Mouse (Mus musculus) heart, embryonic 15.5 days (tissue): ENCODE results near the gene Angptl6. TPM values are rescaled to one million over a fixed set of nuclear protein-coding genes. Genes with fewer than 3 reads are reported as not detected.

ENCODE experiments used
- ATAC-seq: fragments of 200-750 bp; cut with Nextera tagmentation; replicated peaks from 2 replicates; pipeline ENCODE4 v1.8.0; 2017; ENCODE audit warnings: low read depth, moderate TSS enrichment; ENCODE audit not compliant: insufficient number of reproducible peaks, insufficient read depth, low FRiP score
- H3K27ac ChIP-seq: fragments of 300-500 bp; sonication (generic); 2 replicates; pipeline ENCODE4 v1.5.1; 2015; ENCODE audit warnings: mild to moderate bottlenecking, inconsistent platforms
- H3K27me3 ChIP-seq: fragments of 300-500 bp; sonication (generic); 2 replicates; pipeline ENCODE4 v1.6.1; 2015; ENCODE audit warnings: inconsistent platforms
- H3K36me3 ChIP-seq: fragments of 300-500 bp; sonication (generic); 2 replicates; pipeline ENCODE4 v1.6.1; 2015; ENCODE audit warnings: mild to moderate bottlenecking, inconsistent platforms
- H3K4me1 ChIP-seq: fragments of 300-500 bp; sonication (generic); replicated peaks from 2 replicates; pipeline ENCODE4 v1.6.1; 2015; ENCODE audit warnings: inconsistent platforms
- H3K4me2 ChIP-seq: fragments of 300-500 bp; sonication (generic); 2 replicates; pipeline ENCODE4 v1.6.1; 2015; ENCODE audit warnings: inconsistent platforms, mild to moderate bottlenecking, moderate library complexity
- H3K4me3 ChIP-seq: fragments of 300-500 bp; sonication (generic); 2 replicates; pipeline ENCODE4 v1.5.1; 2015; ENCODE audit warnings: mild to moderate bottlenecking, inconsistent platforms
- H3K9ac ChIP-seq: fragments of 300-500 bp; sonication (generic); 2 replicates; pipeline ENCODE4 v1.6.1; 2015; ENCODE audit warnings: mild to moderate bottlenecking, inconsistent platforms
- H3K9me3 ChIP-seq: fragments of 300-500 bp; sonication (generic); replicated peaks from 2 replicates; pipeline ENCODE4 v1.6.1; 2016; ENCODE audit warnings: inconsistent platforms
- WGBS: fragments of 180-500 bp; shearing (Covaris S2); methylation state at CpG from one replicate; pipeline ENCODE4 v1.1.7; 2015; ENCODE audit warnings: mixed read lengths; 5-methylcytosine and 5-hydroxymethylcytosine counted together
- polyA plus RNA-seq: library from polyadenylated mRNA; unstranded; fragments of >200 nt; fragmentation: Nextera tagmentation; extraction: Ambion mirVana; gene quantifications from 2 replicates; pipeline ENCODE4 v1.2.1, GENCODE M21; 2015

Angptl6 gene
- polyA plus RNA-seq, 1 experiment from 2014 or later, result 2.0 TPM

- Histone ChIP-seq H3K4me3 (peak overlapping the region; percentile 52), H3K9ac (peak overlapping the region; percentile 68), H3K9me3 (no peaks in the 10 kb centered on the region), H3K27me3 (no peaks in the 10 kb centered on the region), H3K27ac (peak overlapping the region; percentile 90), H3K4me2 (peak overlapping the region; percentile 79), H3K36me3 (no peaks in the 10 kb centered on the region), H3K4me1 (peaks cover 9% of the 10 kb centered on the region)
- ATAC-seq, result no peak
- WGBS, result 21% methylated on average over 10 of the region's 10 CpGs
Measured at GRCm38 (mm10) chr9:20878710-20879065, 839 bp downstream of the Angptl6 start.

DNA sequence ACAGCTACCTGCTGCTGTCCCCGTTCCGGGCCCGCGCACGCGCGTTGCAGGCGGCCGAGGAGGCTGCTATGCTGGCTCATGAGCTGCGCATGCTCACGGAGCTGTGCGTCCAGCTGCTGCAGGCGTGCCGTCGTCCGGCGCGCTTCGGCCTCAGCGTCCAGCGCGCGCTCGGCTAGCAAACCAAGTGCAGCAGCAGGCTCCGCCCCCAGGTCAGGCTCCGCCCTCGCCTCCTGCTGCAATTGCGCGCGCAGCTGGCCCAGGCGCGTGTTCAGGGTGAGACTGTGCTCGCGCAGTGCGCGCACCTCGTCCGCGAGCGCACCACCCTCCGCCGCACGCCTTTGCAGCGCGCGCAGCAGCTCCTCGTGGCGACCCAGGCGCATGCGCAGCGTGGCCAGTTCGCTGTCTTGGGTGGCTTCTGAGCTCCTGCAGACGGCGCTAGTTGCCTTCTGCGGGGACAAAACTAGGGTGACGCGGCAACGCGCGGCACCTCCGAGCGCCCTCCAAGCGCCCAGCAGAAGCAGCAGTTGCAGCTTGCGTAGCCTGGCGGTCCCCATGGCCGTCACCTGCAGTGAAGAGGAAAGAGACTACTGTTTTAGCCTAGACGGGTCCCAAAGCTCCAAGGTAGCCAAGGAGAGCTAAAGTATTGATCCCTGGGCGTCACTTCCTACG lies 1.4 kb downstream of the Angptl6 start:
- Histone ChIP-seq H3K36me3 (no peaks in the 10 kb centered on the region), H3K9me3 (no peaks in the 10 kb centered on the region), H3K4me3 (peak overlapping the region; percentile 52), H3K4me1 (peaks cover 9% of the 10 kb centered on the region), H3K4me2 (peak overlapping the region; percentile 79), H3K27ac (peak overlapping the region; percentile 90), H3K27me3 (no peaks in the 10 kb centered on the region), H3K9ac (peak overlapping the region; percentile 68)
- ATAC-seq, result peak; percentile 95
- WGBS, result under 1% methylated on average over 69 of the region's 69 CpGs

- no peaks in the 10 kb centered on the region for H3K36me3 ChIP-seq
- peaks cover 9% of the 10 kb centered on the region for H3K4me1 ChIP-seq
- no peaks in the 10 kb centered on the region for H3K9me3 ChIP-seq
- peak overlapping the region; percentile 34 for H3K9ac ChIP-seq
- no peak for ATAC-seq
- H3K4me3 ChIP-seq, result peak overlapping the region; percentile 52
- no peaks in the 10 kb centered on the region for H3K27me3 ChIP-seq
- 32% methylated on average over 14 of the region's 14 CpGs for WGBS
- H3K27ac ChIP-seq, result peak overlapping the region; percentile 90
- H3K4me2 ChIP-seq, result peak overlapping the region; percentile 79
Measured at GRCm38 (mm10) chr9:20877118-20878040, 2.1 kb downstream of the Angptl6 start.

- Histone ChIP-seq H3K9me3 (no peaks in the 10 kb centered on the region), H3K27me3 (no peaks in the 10 kb centered on the region), H3K27ac (no peak overlapping the region), H3K36me3 (no peaks in the 10 kb centered on the region), H3K4me2 (no peak overlapping the region), H3K4me1 (peaks cover 9% of the 10 kb centered on the region), H3K4me3 (no peak overlapping the region), H3K9ac (no peak overlapping the region)
- 71% methylated on average over 8 of the region's 9 CpGs for WGBS
- no peak for ATAC-seq
Measured at GRCm38 (mm10) chr9:20876318-20877117, 3.0 kb downstream of the Angptl6 start.

GRCm38 (mm10) chr9:20875021-20875790 lies 4.3 kb downstream of the Angptl6 start:
- H3K9ac ChIP-seq, result no peak overlapping the region
- 62% methylated on average over 23 of the region's 23 CpGs for WGBS
- H3K4me1 ChIP-seq, result peaks cover 9% of the 10 kb centered on the region
- H3K4me2 ChIP-seq, result no peak overlapping the region
- no peak for ATAC-seq
- H3K27ac ChIP-seq, result no peak overlapping the region
- H3K36me3 ChIP-seq, result no peaks in the 10 kb centered on the region
- no peak overlapping the region for H3K4me3 ChIP-seq
- 0 out of 2 replicates have a peak, but pooled peaks cover 3% of the 10 kb centered on the region for H3K27me3 ChIP-seq
- no peaks in the 10 kb centered on the region for H3K9me3 ChIP-seq

- H3K9me3 ChIP-seq, result no peaks in the 10 kb centered on the region
- peaks cover 18% of the 10 kb centered on the region for H3K27me3 ChIP-seq
- H3K27ac ChIP-seq, result no peak overlapping the region
- H3K4me2 ChIP-seq, result no peak overlapping the region
- no peak overlapping the region for H3K9ac ChIP-seq
- WGBS, result 82% methylated on average over 12 of the region's 12 CpGs
- no peak for ATAC-seq
- H3K4me3 ChIP-seq, result no peak overlapping the region
- no peaks in the 10 kb centered on the region for H3K36me3 ChIP-seq
- H3K4me1 ChIP-seq, result peaks cover 11% of the 10 kb centered on the region
Measured at GRCm38 (mm10) chr9:20873521-20873920, 6.0 kb downstream of the Angptl6 start.

DNA sequence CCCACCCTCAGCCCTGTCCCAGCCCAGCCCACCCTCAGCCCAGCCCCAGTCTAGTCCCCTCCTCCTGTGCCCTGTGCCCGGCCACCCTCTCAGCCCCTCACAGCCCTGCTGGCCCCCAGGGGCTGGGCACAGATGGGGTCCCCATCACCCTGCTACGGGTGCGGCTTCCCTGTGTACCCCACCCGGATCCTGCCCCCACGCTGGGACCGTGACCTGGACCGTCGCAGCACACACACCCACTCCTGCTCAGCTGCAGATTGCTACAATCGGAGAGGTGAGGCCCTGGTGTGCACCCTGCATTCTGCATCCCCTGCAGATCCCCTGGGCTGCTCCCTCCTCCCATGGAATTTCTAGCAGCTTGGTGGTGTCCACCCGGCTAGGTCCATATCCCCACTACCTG lies 6.5 kb downstream of the Angptl6 start:
- 81% methylated on average over 10 of the region's 10 CpGs for WGBS
- no peak overlapping the region for H3K27ac ChIP-seq
- peaks cover 22% of the 10 kb centered on the region for H3K27me3 ChIP-seq
- no peak overlapping the region for H3K4me3 ChIP-seq
- no peak overlapping the region for H3K9ac ChIP-seq
- ATAC-seq, result no peak
- peaks cover 13% of the 10 kb centered on the region for H3K4me1 ChIP-seq
- H3K36me3 ChIP-seq, result no peaks in the 10 kb centered on the region
- H3K9me3 ChIP-seq, result no peaks in the 10 kb centered on the region
- H3K4me2 ChIP-seq, result no peak overlapping the region

DNA sequence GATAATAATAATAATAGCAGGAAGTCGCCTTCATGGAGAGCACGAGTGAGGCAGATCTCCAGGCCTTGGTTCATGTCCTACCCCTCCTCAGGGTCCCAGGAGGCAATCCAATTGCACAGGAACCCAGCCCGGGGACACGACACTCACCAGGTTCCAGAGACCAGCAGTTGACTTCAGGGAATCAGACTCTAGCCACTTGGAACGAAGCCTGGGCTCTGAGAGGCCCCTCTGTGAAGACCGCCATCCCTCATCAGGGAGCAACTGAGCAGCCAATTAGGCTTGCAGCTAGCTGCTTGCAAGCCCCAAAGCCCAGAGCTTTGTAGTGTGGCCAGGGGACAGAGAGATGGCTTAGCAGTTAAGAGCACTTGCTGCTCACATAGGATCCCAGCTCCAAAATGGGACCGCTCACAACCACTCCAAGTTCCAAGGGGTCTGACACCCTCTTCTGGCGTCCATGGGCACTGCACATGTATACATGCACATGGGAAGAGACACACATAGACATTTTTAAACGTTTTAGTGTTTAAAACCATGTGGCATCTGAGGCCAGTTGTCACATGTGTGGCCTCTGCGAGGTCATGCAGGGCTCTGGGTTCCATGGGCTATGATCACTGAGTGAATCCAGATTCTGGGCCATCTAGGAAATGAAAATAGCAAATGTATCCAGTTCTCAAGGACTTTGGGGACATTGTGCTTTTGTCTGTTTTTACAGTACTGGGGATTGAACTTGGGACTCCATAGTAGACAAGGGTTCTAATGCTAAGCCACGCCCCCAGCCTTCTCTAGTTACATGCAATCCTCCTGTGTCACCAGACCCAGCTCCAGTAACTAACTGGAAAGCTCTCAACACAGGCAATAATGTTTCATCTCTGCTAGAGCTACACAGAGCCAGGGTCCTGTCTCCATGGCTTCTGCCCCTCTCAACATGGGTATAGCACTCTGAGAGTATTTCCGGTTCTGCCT lies 9.0 kb downstream of the Angptl6 start:
- H3K4me1 ChIP-seq, result peaks cover 9% of the 10 kb centered on the region
- H3K27ac ChIP-seq, result no peak overlapping the region
- no peaks in the 10 kb centered on the region for H3K9me3 ChIP-seq
- ATAC-seq, result no peak
- H3K27me3 ChIP-seq, result peaks cover 29% of the 10 kb centered on the region
- H3K36me3 ChIP-seq, result no peaks in the 10 kb centered on the region
- WGBS, result 72% methylated on average over 12 of the region's 12 CpGs
- H3K4me3 ChIP-seq, result no peak overlapping the region
- H3K9ac ChIP-seq, result no peak overlapping the region
- no peak overlapping the region for H3K4me2 ChIP-seq

GRCm38 (mm10) chr9:20869246-20869645 lies 10.3 kb downstream of the Angptl6 start:
- H3K27me3 ChIP-seq, result peaks cover 29% of the 10 kb centered on the region
- H3K4me2 ChIP-seq, result peak overlapping the region; percentile 83
- 3% methylated on average over 19 of the region's 19 CpGs for WGBS
- H3K9ac ChIP-seq, result peak overlapping the region; percentile 60
- no peak for ATAC-seq
- peaks cover 9% of the 10 kb centered on the region for H3K4me1 ChIP-seq
- no peaks in the 10 kb centered on the region for H3K9me3 ChIP-seq
- H3K36me3 ChIP-seq, result no peaks in the 10 kb centered on the region
- no peak overlapping the region for H3K27ac ChIP-seq
- peak overlapping the region; percentile 66 for H3K4me3 ChIP-seq
